Mouse (Mus musculus): Measurements from ENCODE around the gene Fam43b. TPM values are rescaled to one million over a fixed set of nuclear protein-coding genes. Genes with fewer than 3 reads are reported as not detected.
A peak's percentile ranks its signal among the peaks of the same experiment; 100 is the strongest.
"Not testable (repeated sequence)": the region's sequence is repeated elsewhere in the genome, so short reads cannot be mapped to it uniquely, and the experiment has no call there.

The Fam43b gene
- polyA plus RNA-seq (2011; ENCODE audit: insufficient read length, low read depth, missing spikeins), result not detected in 2 replicates

- TF ChIP-seq CTCF (IDR thresholded peaks at IDR 0.05; ENCODE audit: borderline replicate concordance, insufficient read depth, low read length), result no peak
- TF ChIP-seq POLR2A (IDR thresholded peaks at IDR 0.05; ENCODE audit: low read depth, low read length), result no peak
- H3K4me3 ChIP-seq (ENCODE audit: insufficient read depth, low read length), result peak within 1 kb of the TSS; percentile 26
These were observed at the start of gene Fam43b for GRCm38 (mm10) chr4:138395971-138396645. TSS of gene Fam43b (minus strand) at chr4:138396528.

GRCm38 (mm10) chr4:138444941-138445340 is 48.6 kb upstream of the Fam43b start:
- H3K4me3 ChIP-seq (ENCODE audit: insufficient read depth, low read length), result no peak overlapping the region
- TF ChIP-seq POLR2A (IDR thresholded peaks at IDR 0.05; ENCODE audit: low read depth, low read length), result no peak
- TF ChIP-seq CTCF (IDR thresholded peaks at IDR 0.05; ENCODE audit: borderline replicate concordance, insufficient read depth, low read length), result no peak
- no peak overlapping the region for H3K27ac ChIP-seq (ENCODE audit: insufficient read depth, low read length)
- H3K4me1 ChIP-seq (ENCODE audit: control insufficient read depth, insufficient read depth, low read length), result no peaks in the 10 kb centered on the region

More at GRCm38 (mm10) chr4:138395971-138396645, at the start of gene Fam43b:
- no peaks in the 10 kb centered on the region for H3K4me1 ChIP-seq (ENCODE audit: control insufficient read depth, insufficient read depth, low read length)
- H3K27ac ChIP-seq (ENCODE audit: insufficient read depth, low read length), result no peak within 1 kb of the TSS

- H3K4me3 ChIP-seq (ENCODE audit: insufficient read depth, low read length), result no peak overlapping the region
- H3K27ac ChIP-seq (ENCODE audit: insufficient read depth, low read length), result no peak overlapping the region
- 0 out of 2 replicates have a peak, but pooled peaks cover 4% of the 10 kb centered on the region for H3K4me1 ChIP-seq (ENCODE audit: control insufficient read depth, insufficient read depth, low read length)
- TF ChIP-seq POLR2A (IDR thresholded peaks at IDR 0.05; ENCODE audit: low read depth, low read length) (no peak), CTCF (IDR thresholded peaks at IDR 0.05; ENCODE audit: borderline replicate concordance, insufficient read depth, low read length) (no peak)
These were observed 43.7 kb upstream of the Fam43b start for GRCm38 (mm10) chr4:138440062-138440461.

- H3K4me3 ChIP-seq (ENCODE audit: insufficient read depth, low read length), result peak within 1 kb of the TSS; percentile 87
- H3K27ac ChIP-seq (ENCODE audit: insufficient read depth, low read length), result 0 out of 2 replicates have a peak within 1 kb of the TSS, but pooled peaks have one; percentile 1
- H3K4me1 ChIP-seq (ENCODE audit: control insufficient read depth, insufficient read depth, low read length), result 0 out of 2 replicates have a peak, but pooled peaks cover 4% of the 10 kb centered on the region
- TF ChIP-seq POLR2A (IDR thresholded peaks at IDR 0.05; ENCODE audit: low read depth, low read length), result peak; percentile 65
- no peak for TF ChIP-seq CTCF (IDR thresholded peaks at IDR 0.05; ENCODE audit: borderline replicate concordance, insufficient read depth, low read length)
These were observed 38.3 kb upstream of the Fam43b start, which contains the start of gene Mul1 for GRCm38 (mm10) chr4:138434347-138435316. TSS of gene Mul1 (plus strand) at chr4:138434671.

GRCm38 (mm10) chr4:138431340-138431739 is 35.0 kb upstream of the Fam43b start:
- Histone ChIP-seq H3K4me1 (ENCODE audit: control insufficient read depth, insufficient read depth, low read length) (0 out of 2 replicates have a peak, but pooled peaks cover 4% of the 10 kb centered on the region), H3K27ac (ENCODE audit: insufficient read depth, low read length) (peak overlapping the region; percentile 76), H3K4me3 (ENCODE audit: insufficient read depth, low read length) (no peak overlapping the region)
- TF ChIP-seq POLR2A (IDR thresholded peaks at IDR 0.05; ENCODE audit: low read depth, low read length), result no peak
- TF ChIP-seq CTCF (IDR thresholded peaks at IDR 0.05; ENCODE audit: borderline replicate concordance, insufficient read depth, low read length), result no peak

GRCm38 (mm10) chr4:138429778-138430177 is 33.5 kb upstream of the Fam43b start:
- TF ChIP-seq CTCF (IDR thresholded peaks at IDR 0.05; ENCODE audit: borderline replicate concordance, insufficient read depth, low read length) (peak; percentile 23; the same call in 1 of the 2 replicates), POLR2A (IDR thresholded peaks at IDR 0.05; ENCODE audit: low read depth, low read length) (no peak)

GRCm38 (mm10) chr4:138426778-138427705 is 30.7 kb upstream of the Fam43b start:
- TF ChIP-seq POLR2A (IDR thresholded peaks at IDR 0.05; ENCODE audit: low read depth, low read length) (no peak), CTCF (IDR thresholded peaks at IDR 0.05; ENCODE audit: borderline replicate concordance, insufficient read depth, low read length) (peak; percentile 69; the same call in 1 of the 2 replicates)
- no peak overlapping the region for H3K27ac ChIP-seq (ENCODE audit: insufficient read depth, low read length)
- no peak overlapping the region for H3K4me3 ChIP-seq (ENCODE audit: insufficient read depth, low read length)

More at GRCm38 (mm10) chr4:138429778-138430177, 33.5 kb upstream of the Fam43b start:
- no peak overlapping the region for H3K4me3 ChIP-seq (ENCODE audit: insufficient read depth, low read length)
- H3K4me1 ChIP-seq (ENCODE audit: control insufficient read depth, insufficient read depth, low read length), result no peaks in the 10 kb centered on the region
- no peak overlapping the region for H3K27ac ChIP-seq (ENCODE audit: insufficient read depth, low read length)

GRCm38 (mm10) chr4:138425604-138426003 is 29.3 kb upstream of the Fam43b start:
- not testable (repeated sequence) for H3K4me3 ChIP-seq (ENCODE audit: insufficient read depth, low read length); H3K27ac ChIP-seq (ENCODE audit: insufficient read depth, low read length); H3K4me1 ChIP-seq (ENCODE audit: control insufficient read depth, insufficient read depth, low read length)

More at GRCm38 (mm10) chr4:138426778-138427705, 30.7 kb upstream of the Fam43b start:
- H3K4me1 ChIP-seq (ENCODE audit: control insufficient read depth, insufficient read depth, low read length), result no peaks in the 10 kb centered on the region

GRCm38 (mm10) chr4:138425028-138425427 is 28.7 kb upstream of the Fam43b start:
- Histone ChIP-seq H3K4me1 (ENCODE audit: control insufficient read depth, insufficient read depth, low read length) (no peaks in the 10 kb centered on the region), H3K27ac (ENCODE audit: insufficient read depth, low read length) (no peak overlapping the region), H3K4me3 (ENCODE audit: insufficient read depth, low read length) (no peak overlapping the region)
- TF ChIP-seq POLR2A (IDR thresholded peaks at IDR 0.05; ENCODE audit: low read depth, low read length) (no peak), CTCF (IDR thresholded peaks at IDR 0.05; ENCODE audit: borderline replicate concordance, insufficient read depth, low read length) (no peak)

Measured in embryonic fibroblast, embryonic 13.5 days (primary cell).